Mouse (Mus musculus) urinary bladder, postnatal 4 days (tissue): ENCODE measurements at regions not wholly inside any gene's neighbourhood (a gene's known extent, or its start where the extent isn't known, plus 50 kb on each side); places are given as distances from the start of the nearest gene placed in this dataset.

Source experiments
- DNase-seq, 2 experiments: peaks; one replicate each; pipeline ENCODE4 v3.0.0; 2021 to 2022; ENCODE audit warnings: low spot score in 2 of 2

DNA sequence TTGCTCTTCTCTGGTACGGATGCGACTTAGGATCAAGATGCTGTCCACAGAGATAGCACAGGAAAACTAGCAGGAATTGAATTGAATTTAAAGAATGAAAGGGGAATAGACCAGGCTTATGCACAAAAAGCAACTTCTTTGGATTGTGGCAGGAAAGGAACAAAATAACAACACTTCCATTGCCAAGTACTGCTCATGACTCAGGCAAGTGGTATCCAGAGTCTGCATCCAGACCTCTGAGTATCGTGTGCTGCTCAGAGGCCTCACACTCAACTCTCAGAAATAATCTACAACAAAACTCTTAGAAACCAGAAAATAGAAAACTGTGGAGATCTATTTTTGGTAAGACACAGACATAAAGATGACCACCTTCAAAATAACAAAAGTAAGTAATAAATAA, 176.1 kb upstream of the Egflam start:
- DNase-seq, result no peak

DNA sequence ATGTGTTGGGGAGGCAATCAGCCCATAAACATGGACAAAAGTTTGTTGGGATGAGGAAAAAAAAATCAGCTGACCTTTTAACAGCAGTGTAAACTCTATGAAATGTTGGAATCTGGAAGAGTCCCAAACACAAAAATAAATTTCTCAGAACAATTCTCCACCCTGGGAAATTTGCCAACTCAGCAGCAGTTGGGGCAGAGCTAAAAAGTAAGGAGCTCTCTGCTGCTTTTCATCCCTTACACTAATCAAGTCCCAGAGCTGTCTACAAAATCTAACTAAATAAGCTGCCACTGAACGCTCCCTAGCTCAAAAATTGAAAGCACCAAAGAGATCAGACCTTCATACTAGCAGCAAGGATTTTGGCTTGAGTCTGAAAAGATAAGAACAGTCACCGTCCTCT, 176.6 kb upstream of the Egflam start:
- DNase-seq, result no peak

DNA sequence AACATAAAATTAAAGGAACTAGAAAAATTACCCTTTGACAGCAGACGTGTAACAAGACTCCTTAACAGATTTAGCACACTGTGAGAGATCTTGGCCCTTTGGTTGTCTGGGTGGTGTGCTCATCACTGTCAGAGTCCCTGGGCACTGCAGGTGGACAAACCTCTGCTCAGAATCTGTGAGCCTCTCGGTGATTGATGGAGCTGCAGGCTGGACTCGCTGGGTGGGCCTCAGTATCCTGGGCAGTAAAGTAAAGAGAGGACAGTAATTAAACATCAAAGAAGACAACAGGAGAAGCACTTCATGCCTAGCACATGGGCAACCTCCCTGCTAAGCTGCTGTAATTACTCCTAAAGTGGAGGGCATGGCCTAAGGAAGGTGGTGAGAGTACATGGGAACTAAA, 180.2 kb upstream of the Egflam start:
- DNase-seq, result no peak

DNA sequence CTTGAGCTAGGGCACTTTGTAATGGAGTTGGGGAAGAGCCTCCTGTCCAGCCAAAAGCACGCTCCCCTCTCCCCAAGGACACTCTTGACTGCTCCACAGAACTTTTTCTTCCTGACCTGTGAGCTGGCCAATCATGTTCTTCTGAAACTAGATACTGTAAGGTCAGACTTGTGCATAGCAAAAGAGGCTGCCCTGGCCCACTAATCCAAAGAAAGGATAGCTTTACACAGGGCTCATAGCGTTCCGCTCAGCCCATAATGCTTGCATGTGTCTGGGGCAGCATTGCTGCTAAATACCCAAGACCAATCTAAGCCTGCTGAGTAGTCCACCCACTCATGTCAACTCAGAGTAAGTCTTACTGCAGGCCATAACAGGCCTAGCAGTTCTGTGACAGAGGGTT, 189.0 kb upstream of the Egflam start:
- no peak for DNase-seq

DNA sequence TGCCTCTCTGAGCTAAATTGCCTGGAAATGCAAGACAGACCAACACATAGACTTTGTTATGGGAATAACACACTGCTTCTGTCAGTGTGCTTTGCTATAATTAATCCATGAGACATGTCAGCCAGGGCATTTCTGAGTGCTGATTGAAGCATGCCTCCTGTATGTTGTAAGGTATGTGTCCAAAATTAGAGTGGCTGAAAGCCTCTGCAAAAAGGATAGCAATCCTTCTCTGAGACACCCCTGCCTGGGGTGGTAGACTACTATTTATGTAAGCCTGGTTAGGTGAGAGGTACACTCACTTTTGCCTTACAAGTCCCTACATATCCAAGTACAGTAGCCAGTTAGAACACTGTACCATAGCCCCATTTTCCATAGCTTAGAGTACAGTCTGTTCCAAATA, 193.3 kb upstream of the Egflam start:
- DNase-seq, result no peak

DNA sequence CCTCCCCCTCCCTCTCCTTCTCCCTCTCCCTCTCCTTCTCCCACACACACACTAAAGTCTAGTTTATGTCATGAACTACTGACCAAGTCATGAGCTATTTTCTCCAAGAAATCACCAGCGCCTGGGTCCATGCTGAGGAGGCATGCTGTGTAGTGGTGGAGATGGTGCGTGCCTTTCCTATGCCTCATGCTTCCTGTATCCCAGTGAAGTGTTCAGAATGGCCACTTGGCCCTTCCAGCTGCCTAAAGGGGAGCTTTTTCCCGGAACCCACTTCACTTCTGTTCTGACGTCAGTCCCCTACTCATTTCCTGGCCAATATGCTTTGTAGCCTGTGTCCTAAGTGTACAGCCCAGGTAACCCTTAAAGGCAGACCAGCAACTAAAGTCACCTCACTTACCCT, 199.1 kb upstream of the Egflam start:
- DNase-seq, result no peak

DNA sequence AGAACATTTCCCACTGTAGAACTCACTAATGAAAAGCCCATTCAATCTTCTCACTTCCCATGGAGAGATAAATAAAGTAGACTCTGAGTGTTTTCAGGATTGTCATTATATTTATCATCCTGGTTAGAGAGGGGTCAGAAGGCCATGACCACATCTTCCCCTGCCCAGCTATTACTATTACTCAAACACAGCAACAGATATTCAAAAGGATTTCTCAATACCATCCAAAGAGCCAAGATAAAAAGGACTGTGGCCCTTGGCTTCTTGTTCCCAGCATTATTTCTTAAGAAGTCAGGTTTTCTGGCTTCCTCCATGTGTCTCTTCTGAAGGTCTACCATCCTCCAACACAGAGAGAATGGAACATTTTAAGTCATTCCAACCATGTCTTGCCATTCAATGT, 199.6 kb upstream of the Egflam start:
- DNase-seq, result no peak

DNA sequence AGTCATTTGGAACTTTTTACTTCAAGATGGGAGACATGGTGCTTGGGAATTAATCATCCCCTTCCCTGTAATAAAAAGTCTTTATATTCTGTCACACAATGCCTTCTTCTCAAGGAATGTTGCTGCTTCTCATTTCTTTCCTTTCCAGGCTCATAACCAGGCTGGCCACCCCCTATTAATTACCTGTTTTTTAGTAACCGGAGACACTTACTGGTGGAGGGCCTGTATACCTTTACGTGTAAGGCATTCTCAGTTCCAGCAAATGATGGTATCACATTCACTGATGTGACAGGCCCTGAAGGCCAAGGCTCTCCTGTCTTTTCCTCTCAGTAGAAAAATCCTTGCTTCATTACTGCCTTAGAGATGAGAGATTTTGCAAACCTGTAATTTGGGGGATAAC, 203.3 kb upstream of the Egflam start:
- no peak for DNase-seq

DNA sequence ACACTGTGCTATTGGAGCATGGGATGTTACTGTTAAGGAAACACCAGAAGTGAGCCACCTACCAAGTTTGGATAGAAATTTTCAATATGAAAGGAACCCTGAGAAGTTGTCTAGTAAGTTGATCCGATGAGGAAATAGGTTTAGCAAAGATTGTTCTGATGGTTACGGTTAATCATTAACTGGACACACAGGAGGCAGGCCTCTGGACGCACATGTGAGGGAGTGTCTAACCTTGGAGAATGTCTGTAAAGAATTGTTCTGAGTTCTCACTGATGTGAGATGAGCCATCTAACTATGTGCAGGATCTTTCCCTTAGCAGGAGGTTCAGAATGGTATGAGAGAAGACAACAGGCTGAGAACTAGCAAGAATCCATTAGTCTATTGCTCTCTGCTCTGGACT, 205.8 kb upstream of the Gdnf start:
- DNase-seq, result no peak

DNA sequence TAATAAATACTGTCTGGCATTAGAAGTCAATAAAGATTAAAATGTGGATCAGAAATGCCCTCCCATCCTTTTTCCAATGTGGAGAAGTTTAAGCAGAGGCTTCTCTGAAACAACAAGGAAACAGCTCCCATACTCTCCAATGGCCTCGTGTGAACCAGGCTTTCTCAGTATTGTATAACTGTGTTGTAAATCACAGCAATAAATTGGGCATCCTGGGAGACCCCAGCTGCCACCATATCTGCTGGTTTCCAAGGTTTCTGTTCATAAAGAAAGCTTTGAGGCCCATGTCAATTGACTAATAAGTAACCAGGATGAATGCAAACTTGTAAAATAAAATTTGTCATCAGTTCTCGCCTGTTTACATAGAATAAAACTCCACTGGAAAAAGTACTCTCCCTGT, 192.7 kb upstream of the Gdnf start:
- no peak for DNase-seq

DNA sequence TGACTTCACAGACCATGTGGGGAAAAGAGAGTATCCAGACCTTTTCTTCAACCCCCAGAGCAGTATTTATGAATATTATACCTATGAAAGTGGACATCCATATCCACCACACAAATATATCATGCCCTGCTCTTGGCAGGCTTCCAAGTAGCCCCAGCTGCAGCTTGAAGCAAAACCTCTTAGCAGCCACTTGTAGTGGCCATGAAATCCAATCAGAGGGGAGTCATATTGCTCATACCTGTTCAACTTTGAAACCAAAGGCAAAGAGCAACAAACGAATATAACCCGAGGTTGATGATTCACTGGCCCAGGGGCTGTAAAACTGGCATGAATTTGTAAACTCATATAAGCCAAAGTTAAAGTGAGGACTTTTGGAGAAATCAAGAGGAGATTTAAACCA, 187.6 kb upstream of the Gdnf start:
- no peak for DNase-seq

DNA sequence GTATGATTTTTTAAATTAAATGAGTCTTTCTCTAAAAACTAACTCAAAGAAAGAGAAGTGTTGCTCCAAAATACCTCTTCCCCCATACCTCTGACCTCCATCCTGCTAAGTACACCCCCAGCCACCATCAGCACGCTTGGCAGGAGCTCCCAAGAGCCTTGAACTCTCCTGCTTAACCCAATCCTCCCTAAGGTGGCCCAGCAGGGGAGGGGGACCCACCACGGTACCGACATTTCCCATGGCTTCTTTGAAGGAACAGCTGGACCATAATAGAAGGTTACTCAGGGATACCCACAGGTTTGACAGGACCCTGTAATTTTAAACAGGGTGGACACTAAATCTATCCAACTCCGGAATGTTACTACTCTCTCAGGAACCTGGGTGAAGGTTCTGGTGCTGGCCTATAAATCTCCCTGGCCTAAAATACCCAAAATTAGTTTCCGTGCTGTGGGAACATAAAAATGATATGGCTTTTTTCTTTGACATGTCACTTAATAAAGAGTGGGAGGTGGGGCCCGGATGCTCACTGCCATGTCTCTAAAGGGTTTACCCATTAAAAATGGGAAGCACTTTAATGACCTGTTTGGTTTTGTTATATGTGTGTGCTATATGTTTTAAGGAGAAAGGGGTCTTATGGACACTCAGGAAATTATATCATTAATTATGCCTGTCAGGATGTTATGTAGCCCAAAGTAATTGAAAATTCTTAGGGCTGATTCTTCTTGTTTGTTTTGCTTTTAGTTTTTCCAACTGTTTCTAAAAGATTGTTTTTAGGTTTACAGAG, 185.8 kb upstream of the Gdnf start:
- DNase-seq, result no peak

DNA sequence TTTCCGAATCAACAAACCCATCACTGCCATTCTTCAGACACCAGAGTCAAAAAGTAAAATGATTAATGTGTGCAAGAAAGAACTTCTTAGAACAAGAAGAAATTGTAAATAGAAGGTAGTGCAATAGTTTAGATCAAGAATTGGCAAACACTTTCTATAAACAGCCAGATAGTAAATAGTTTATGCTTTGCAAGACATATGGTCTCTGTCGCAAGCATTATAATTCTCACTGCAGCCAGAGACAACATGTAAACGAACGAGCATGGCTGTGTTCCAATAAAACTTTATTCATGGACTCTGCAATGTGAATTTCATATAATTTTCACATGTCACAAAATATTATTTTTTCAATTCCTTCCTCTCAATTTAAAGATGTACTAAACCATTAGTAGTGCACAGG, 180.8 kb upstream of the Gdnf start:
- DNase-seq, result no peak

DNA sequence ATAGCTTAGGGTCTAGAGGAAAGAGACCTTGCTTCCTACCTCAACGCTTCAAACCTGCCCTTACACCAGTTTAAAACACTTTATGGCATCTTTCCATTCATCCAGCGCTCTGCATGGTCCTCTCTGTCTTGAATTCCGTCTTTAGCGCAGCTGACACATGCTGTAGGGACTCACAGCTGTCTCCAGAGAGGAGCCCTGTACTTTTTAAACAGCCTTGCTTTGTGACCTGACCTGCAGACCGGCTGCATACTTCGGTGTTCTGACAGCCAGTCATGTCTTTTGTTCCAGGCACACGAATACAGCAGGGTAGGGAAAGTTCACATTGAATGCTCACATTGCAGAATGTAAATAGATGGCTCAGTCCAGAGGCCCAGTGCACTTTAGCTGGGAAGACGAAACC, 175.4 kb upstream of the Gdnf start:
- no peak for DNase-seq

DNA sequence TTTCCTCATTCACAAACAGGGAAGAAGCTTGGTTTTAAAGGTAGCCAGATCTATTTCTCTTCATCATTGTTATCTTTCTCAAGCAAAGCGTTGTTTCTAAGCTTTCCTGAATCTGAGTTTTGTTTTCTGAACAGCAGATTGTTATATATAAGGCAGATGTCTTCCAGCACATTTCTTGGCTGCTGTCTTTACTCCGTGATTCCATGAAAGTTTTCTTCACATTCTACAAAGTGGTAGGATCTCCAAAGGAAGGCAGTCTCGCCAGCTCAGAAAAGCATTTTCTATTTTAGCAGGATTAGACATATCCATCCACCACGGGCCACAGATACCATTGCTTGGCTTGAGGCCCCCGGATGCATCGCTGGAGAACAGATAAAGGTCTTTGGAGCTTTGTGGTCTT, 171.2 kb upstream of the Gdnf start:
- DNase-seq, result no peak

DNA sequence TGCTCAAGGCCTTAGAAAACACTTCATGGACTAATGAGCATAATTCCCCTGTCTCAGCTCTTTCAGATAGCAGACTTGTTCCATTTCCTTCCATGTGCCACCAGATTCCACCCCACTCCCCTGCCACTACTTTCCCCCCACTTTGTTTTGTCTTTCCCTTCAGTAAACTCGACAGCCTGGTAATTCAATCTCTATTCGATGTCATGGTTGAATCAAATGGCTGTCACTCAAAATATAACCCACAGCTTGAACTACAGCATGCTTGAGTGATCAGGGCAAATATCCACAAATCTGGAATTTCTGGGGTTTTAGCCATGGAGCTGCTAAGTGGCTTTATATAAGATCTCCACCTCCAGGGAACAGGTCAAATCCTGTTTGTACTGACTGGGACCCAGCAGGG, 168.6 kb upstream of the Gdnf start:
- DNase-seq, result no peak

DNA sequence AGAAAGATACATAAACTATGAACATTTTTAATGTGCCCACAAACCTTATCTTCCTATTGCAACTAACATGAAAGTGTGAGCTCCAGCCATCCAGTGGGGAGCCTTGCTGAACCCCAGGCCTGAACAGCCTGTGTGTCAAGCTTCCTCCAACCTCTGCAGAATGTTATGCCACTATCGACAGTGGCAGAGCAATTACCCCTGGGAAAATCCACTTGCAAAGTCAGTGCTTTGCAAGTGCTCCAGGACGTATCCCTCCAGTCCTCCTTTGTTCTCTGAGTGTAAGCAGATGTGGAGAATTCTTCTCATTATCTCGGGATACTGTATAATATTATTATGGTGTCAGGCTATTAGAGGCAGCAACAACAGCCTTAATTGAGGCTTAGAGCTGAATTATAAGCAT, 159.9 kb upstream of the Gdnf start:
- no peak for DNase-seq

DNA sequence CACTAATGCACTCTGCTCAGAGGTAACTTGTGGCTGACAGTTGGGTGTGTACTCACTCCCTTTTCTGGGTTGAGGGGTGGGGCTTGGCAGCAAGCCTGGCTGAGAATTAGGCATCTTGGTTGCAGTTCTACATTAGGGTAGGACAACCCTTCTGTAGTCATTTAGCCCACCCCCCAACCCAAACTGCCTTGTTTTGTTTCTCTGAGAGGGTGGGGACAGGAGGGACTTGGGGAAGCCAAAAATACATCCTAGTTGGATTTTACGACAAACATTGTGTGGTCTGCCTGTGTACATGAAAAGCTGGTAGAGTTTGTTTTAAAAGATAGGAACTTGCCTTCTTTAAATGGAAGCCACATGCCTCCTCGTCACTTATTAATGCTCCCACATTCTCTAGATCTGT, 146.8 kb upstream of the Gdnf start:
- DNase-seq, result no peak

DNA sequence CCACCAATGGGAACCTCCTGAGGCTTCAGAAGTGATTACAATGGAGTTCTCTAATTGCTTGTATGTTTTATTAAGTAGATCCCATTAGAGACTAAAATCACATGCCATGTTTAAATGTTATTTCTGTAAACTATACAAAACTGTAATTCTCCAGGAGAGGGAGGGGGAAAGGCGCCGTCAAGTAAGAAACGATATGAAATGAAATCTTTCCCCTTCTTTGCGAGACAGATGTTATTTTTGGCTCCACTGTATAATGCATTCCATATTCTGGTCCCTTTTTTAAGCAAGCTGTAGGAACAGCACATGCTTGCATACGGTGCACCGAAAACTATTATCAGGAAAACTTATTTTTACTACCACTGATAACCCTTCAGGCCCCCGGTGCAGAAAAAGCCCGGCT, 141.0 kb upstream of the Gdnf start:
- no peak for DNase-seq

DNA sequence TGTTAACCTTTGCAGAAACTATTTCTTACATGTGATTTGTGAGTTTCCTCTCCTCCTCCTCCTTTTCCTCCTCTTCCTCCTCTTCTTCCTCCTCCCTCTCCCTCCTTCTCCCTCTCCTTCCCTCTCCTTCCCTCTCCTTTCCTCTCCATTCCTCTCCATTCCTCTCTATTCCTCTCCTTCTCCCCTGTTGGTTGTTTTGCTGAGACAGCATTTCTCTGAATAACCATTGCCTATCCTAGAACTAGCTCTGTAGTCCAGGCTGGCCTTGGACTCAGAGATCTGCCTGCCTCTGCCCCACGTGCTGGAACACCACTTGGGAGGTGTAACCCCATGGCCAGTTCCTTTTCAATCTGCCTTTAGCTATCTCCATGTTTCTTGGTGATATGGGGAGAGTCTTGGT, 133.7 kb upstream of the Gdnf start:
- DNase-seq, result no peak

DNA sequence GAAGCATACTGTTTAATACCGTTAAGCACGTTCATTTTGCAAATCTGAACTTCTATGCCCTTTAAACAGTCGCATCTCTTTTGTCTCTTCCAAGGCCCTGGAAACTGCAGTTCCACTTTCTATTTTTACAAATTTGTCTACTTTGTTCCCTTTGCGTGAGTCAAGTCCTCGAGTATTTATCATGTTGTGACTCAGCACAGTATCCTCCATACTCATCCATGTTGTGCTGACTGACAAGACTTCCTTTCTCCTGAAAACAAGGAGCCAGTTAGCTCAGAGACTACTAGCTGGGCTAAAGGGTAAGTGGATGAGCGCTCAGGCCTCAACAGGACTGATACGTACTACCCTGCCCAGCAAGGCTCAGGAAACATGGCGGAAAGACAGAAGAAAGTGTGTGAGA, 131.9 kb upstream of the Gdnf start:
- no peak for DNase-seq

DNA sequence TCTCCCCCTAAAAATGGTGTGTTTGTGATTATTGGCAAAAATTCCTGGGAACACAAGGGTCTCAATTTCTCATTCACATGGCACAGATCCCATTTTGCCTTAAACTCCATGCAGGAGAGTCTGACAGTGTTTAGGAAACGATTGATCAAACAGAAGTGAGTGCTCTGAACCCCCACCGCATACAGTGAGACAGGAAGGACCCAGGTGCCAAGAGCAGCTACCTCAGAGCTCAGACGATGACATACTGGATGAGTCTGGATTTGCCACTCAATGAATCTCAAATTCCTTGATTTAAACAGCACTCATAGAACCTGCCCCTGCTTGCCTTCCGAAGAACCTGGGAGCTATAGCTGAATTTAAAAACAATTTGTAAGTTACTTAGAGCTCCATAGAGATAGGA, 129.6 kb upstream of the Gdnf start:
- no peak for DNase-seq

DNA sequence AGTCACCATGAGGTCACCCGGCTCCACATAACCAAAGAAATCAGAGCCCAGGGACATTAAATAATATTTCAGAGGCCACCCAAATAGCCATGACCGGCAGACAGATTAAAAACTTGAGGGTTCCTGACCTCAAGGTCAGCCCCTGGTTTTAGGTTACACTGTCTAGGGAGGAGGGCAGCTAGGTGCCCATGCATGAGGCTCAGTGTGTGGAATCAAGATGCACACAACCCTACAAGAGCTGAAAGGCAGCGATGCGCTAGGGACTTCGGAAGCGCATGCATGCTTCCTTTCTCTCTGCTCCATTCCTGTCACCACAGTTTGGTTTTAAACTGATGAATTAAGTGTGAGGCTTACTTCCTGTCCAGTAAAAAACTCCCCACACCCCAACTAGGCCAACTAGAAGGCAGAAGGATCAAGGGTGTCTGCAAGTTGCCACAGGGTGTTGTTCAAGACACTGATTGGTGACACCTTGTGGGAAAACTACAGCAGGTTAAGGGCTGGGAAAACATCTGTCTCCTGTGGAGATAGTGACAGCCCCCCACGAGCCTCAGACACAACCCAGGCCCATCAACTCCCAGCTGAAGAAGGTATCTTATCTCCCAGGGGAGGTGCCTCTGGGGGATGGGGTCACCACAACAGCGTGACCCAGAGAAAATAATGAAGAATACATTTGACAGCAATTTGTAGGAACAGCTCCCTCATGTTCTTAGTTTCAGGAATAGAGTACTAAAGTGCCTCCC, 127.2 kb upstream of the Gdnf start:
- DNase-seq, result no peak

DNA sequence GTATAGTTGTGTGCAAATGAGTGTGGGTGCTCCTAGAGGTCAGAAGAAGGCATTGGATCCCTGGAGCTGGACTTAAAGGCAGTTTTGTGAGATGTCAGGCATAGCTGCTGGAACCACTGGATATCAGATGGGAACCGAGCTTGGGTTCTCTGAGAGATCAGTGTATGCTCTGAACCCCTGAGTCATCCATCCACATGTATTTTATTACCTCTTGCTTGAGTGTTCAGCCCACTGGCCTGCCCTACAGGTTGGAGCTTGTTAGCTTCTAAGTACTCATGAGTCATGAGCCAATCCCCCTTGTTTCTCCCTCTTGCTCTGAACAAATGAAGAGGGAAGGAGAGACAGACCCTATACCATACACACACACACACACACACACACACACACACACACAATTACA, 119.4 kb upstream of the Gdnf start:
- no peak for DNase-seq
